8 mouse cellular contexts compared by ENCODE assay signal in genomic region chr2:158153728-158154343, GRCm38 (mm10). TPM values are rescaled to one million over a fixed set of nuclear protein-coding genes. Genes with fewer than 3 reads are reported as not detected.
A peak's percentile ranks its signal among the peaks of the same experiment; 100 is the strongest.
DNase-seq lines count a peak whose midpoint lies in the region; ATAC-seq and TF ChIP-seq lines count a peak whose summit lies in the region.

No protein-coding gene starts in this region.

- TF ChIP-seq EP300 in lung, postnatal 0 days (IDR thresholded peaks at IDR 0.05): peak; percentile 60; the same call in 1 of the 2 replicates

- H3K4me2 ChIP-seq in hindbrain, embryonic 12.5 days (replicated peaks): peak overlapping the region; percentile 51
- peak overlapping the region; percentile 65 for H3K4me2 ChIP-seq in lung, postnatal 0 days (replicated peaks; ENCODE audit: low read depth, low read length)

- peak overlapping the region; percentile 38 for H3K4me3 ChIP-seq in layer of hippocampus, adult 2 months
- H3K4me3 ChIP-seq in hindbrain, embryonic 12.5 days: peak overlapping the region; percentile 24
- peak overlapping the region; percentile 33 for H3K4me3 ChIP-seq in lung, postnatal 0 days (ENCODE audit: low read depth, low read length)

- WGBS in hindbrain, embryonic 12.5 days: 1% methylated on average over 22 of the region's 22 CpGs
- WGBS in lung, postnatal 0 days: under 1% methylated on average over 22 of the region's 22 CpGs

- H3K9ac ChIP-seq in hindbrain, embryonic 12.5 days: no peak overlapping the region
- no peak overlapping the region for H3K9ac ChIP-seq in lung, postnatal 0 days (replicated peaks; ENCODE audit: low read depth)

- peaks cover 10% of the 10 kb centered on the region for H3K4me1 ChIP-seq in hindbrain, embryonic 12.5 days
- peaks cover 4% of the 10 kb centered on the region; the same call in 1 of the 2 replicates for H3K4me1 ChIP-seq in lung, postnatal 0 days (ENCODE audit: insufficient read depth, low read depth, low read length)

- no peaks in the 10 kb centered on the region for H3K27me3 ChIP-seq in hindbrain, embryonic 12.5 days
- H3K27me3 ChIP-seq in lung, postnatal 0 days (replicated peaks; ENCODE audit: insufficient read depth, low read length): no peaks in the 10 kb centered on the region

- no peaks in the 10 kb centered on the region for H3K36me3 ChIP-seq in hindbrain, embryonic 12.5 days
- no peaks in the 10 kb centered on the region for H3K36me3 ChIP-seq in lung, postnatal 0 days (ENCODE audit: insufficient read depth, low read length)

- H3K9me3 ChIP-seq in hindbrain, embryonic 12.5 days (replicated peaks): 0 out of 2 replicates have a peak, but pooled peaks cover 3% of the 10 kb centered on the region
- no peaks in the 10 kb centered on the region for H3K9me3 ChIP-seq in lung, postnatal 0 days (ENCODE audit: low read length)

- no peak for DNase-seq in layer of hippocampus, adult 2 months (ENCODE audit: low spot score in 2 of 2)
- DNase-seq in layer of hippocampus, adult 11-12 months (ENCODE audit: low spot score): no peak
- peak; percentile 62 for DNase-seq in embryo, embryonic 10 days (ENCODE audit: low spot score)
- peak; percentile 69 for DNase-seq in lung, postnatal 0 days (ENCODE audit: low spot score)
- peak; percentile 41 to 56 for DNase-seq in spleen, postnatal 36 days (ENCODE audit: low spot score in 2 of 2)
- DNase-seq in layer of hippocampus, adult 9-10 months (ENCODE audit: low spot score): no peak
- no peak for DNase-seq in urinary bladder, postnatal 36 days (ENCODE audit: low spot score in 2 of 2)

- no peak for TF ChIP-seq CTCF in layer of hippocampus, adult 2 months (conservative IDR thresholded peaks at IDR 0.05)
- no peak for TF ChIP-seq CTCF in lung, postnatal 0 days (IDR thresholded peaks at IDR 0.05)

- 0 out of 2 replicates have a peak, but pooled peaks have one; percentile 26 for ATAC-seq in hindbrain, embryonic 12.5 days (ENCODE audit: low FRiP score)
- ATAC-seq in lung, postnatal 0 days: peak; percentile 71

- no peak overlapping the region for H3K27ac ChIP-seq in layer of hippocampus, adult 2 months
- H3K27ac ChIP-seq in hindbrain, embryonic 12.5 days: peak overlapping the region; percentile 67
- peak overlapping the region; percentile 60; the same call in 1 of the 2 replicates for H3K27ac ChIP-seq in lung, postnatal 0 days (ENCODE audit: low read length)

RNA-seq across cellular contexts. Expression of gene Tgm2, which starts 7.6 kb away (rescaled TPM):
- 10 to 100 TPM in 1 of 2 experiments, 1 to 10 TPM in 1; 9.8 to 14.0 TPM for total RNA-seq in layer of hippocampus, adult 2 months (2021)
- 9.9 and 11.1 TPM in 2 replicates for polyA plus RNA-seq in hindbrain, embryonic 12.5 days (2016; fragmentation: Nextera tagmentation; extraction: Ambion mirVana)
- 97.0 TPM in 2 replicates for polyA plus RNA-seq in lung, postnatal 0 days (2015; fragmentation: Nextera tagmentation; extraction: Ambion mirVana)

Comparison
In these comparisons a context has a peak if more than half of its experiments do, and no peak if none do; other contexts are left out.
1. DNase-seq: peak in embryo, embryonic 10 days (single experiment), lung, postnatal 0 days (single experiment) and spleen, postnatal 36 days (2 of 2); none in layer of hippocampus, adult 2 months (0 of 2), layer of hippocampus, adult 11-12 months (single experiment), layer of hippocampus, adult 9-10 months (single experiment) and urinary bladder, postnatal 36 days (0 of 2).
2. Peak in every context shown above with its lines, with median percentiles within 50 percentile points of each other: H3K4me3 ChIP-seq.